19 mouse cellular contexts compared by ENCODE assay signal in genomic region chr2:68383964-68384363, GRCm38 (mm10).
DNase-seq lines count a peak whose midpoint lies in the region; ATAC-seq lines count a peak whose summit lies in the region.
"Had no signal": no experiment of that assay in that cellular context is flagged by ENCODE, and none has a peak within 500 bp of the region (broad histone marks: within the 10 kb centered on the region; RNA-seq: fewer than 3 reads in every experiment).

No protein-coding gene starts in this region.

- WGBS in heart, embryonic 10.5 days, result 89% methylated on average over 4 of the region's 4 CpGs
- WGBS in midbrain, embryonic 11.5 days, result 85% methylated on average over 4 of the region's 4 CpGs
- 82% methylated on average over 4 of the region's 4 CpGs for WGBS in midbrain, embryonic 13.5 days
- WGBS in stomach, embryonic 15.5 days, result 85% methylated on average over 4 of the region's 4 CpGs
- WGBS in hindbrain, embryonic 11.5 days, result 85% methylated on average over 4 of the region's 4 CpGs

- DNase-seq in heart, embryonic 10.5 days (ENCODE audit: low spot score), result peak; percentile 58
- no peak for DNase-seq in heart, postnatal 4 days
- DNase-seq in midbrain, embryonic 11.5 days (ENCODE audit: low spot score, missing footprints), result peak; percentile 86
- DNase-seq in hindbrain, embryonic 11.5 days (ENCODE audit: low spot score), result no peak
- no peak for DNase-seq in kidney, adult 8-10 months
- DNase-seq: adrenal gland, postnatal 10 days; cerebellum, adult 11 months; cerebellum, adult 8-10 months; cerebellum, postnatal 14 days; embryo, embryonic 11 days; gastrocnemius, postnatal 36 days; heart, adult 18-20 months had no signal

- H3K36me3 ChIP-seq in heart, embryonic 10.5 days, result peaks cover 21% of the 10 kb centered on the region
- no peaks in the 10 kb centered on the region for H3K36me3 ChIP-seq in midbrain, embryonic 11.5 days (ENCODE audit: control insufficient read depth, insufficient read depth, low read length)
- H3K36me3 ChIP-seq in midbrain, embryonic 13.5 days, result 0 out of 2 replicates have a peak, but pooled peaks cover 5% of the 10 kb centered on the region
- H3K36me3 ChIP-seq in stomach, embryonic 15.5 days, result no peaks in the 10 kb centered on the region
- H3K36me3 ChIP-seq in hindbrain, embryonic 11.5 days (ENCODE audit: control insufficient read depth, insufficient read depth, low read length), result no peaks in the 10 kb centered on the region
- H3K36me3 ChIP-seq: forebrain, embryonic 15.5 days had no signal

- no peaks in the 10 kb centered on the region for H3K9me3 ChIP-seq in heart, embryonic 10.5 days
- no peaks in the 10 kb centered on the region for H3K9me3 ChIP-seq in midbrain, embryonic 11.5 days (ENCODE audit: control insufficient read depth, low read length)
- H3K9me3 ChIP-seq in midbrain, embryonic 13.5 days, result no peaks in the 10 kb centered on the region
- H3K9me3 ChIP-seq in stomach, embryonic 15.5 days, result no peaks in the 10 kb centered on the region
- no peaks in the 10 kb centered on the region for H3K9me3 ChIP-seq in hindbrain, embryonic 11.5 days (ENCODE audit: control insufficient read depth, low read length)
- H3K9me3 ChIP-seq: embryonic facial prominence, embryonic 12.5 days; forebrain, embryonic 15.5 days; heart, embryonic 15.5 days; hindbrain, embryonic 13.5 days had no signal

- H3K27ac ChIP-seq in heart, embryonic 10.5 days, result no peak overlapping the region; the same call in 1 of the 2 replicates
- H3K27ac ChIP-seq in midbrain, embryonic 11.5 days (ENCODE audit: low read depth, low read length), result no peak overlapping the region
- no peak overlapping the region for H3K27ac ChIP-seq in midbrain, embryonic 13.5 days
- H3K27ac ChIP-seq in stomach, embryonic 15.5 days, result peak overlapping the region; percentile 89; the same call in 1 of the 2 replicates
- no peak overlapping the region for H3K27ac ChIP-seq in hindbrain, embryonic 11.5 days (ENCODE audit: low read depth, low read length)
- H3K27ac ChIP-seq: embryonic facial prominence, embryonic 12.5 days; forebrain, embryonic 15.5 days; hindbrain, embryonic 13.5 days had no signal

- H3K4me3 ChIP-seq in heart, embryonic 10.5 days, result no peak overlapping the region
- no peak overlapping the region for H3K4me3 ChIP-seq in midbrain, embryonic 11.5 days (ENCODE audit: low read depth, low read length)
- no peak overlapping the region for H3K4me3 ChIP-seq in midbrain, embryonic 13.5 days (replicated peaks)
- H3K4me3 ChIP-seq in stomach, embryonic 15.5 days (replicated peaks), result no peak overlapping the region
- H3K4me3 ChIP-seq in hindbrain, embryonic 11.5 days (ENCODE audit: low read depth, low read length), result no peak overlapping the region
- H3K4me3 ChIP-seq: embryonic facial prominence, embryonic 12.5 days; forebrain, embryonic 15.5 days; heart, embryonic 15.5 days; hindbrain, embryonic 13.5 days had no signal

- no peak overlapping the region for H3K9ac ChIP-seq in midbrain, embryonic 11.5 days (ENCODE audit: low read length)
- no peak overlapping the region for H3K9ac ChIP-seq in midbrain, embryonic 13.5 days (replicated peaks)
- no peak overlapping the region for H3K9ac ChIP-seq in stomach, embryonic 15.5 days
- no peak overlapping the region for H3K9ac ChIP-seq in hindbrain, embryonic 11.5 days (ENCODE audit: low read depth, low read length)
- H3K9ac ChIP-seq: embryonic facial prominence, embryonic 12.5 days; forebrain, embryonic 15.5 days; heart, embryonic 15.5 days; hindbrain, embryonic 13.5 days had no signal

- H3K4me1 ChIP-seq in heart, embryonic 10.5 days, result peaks cover 74% of the 10 kb centered on the region
- peaks cover 41% of the 10 kb centered on the region for H3K4me1 ChIP-seq in midbrain, embryonic 11.5 days (ENCODE audit: control insufficient read depth, insufficient read depth, low read length)
- peaks cover 63% of the 10 kb centered on the region for H3K4me1 ChIP-seq in midbrain, embryonic 13.5 days (replicated peaks)
- peaks cover 20% of the 10 kb centered on the region for H3K4me1 ChIP-seq in stomach, embryonic 15.5 days
- H3K4me1 ChIP-seq in hindbrain, embryonic 11.5 days (replicated peaks; ENCODE audit: control insufficient read depth, insufficient read depth, low read length), result peaks cover 6% of the 10 kb centered on the region; the same call in 1 of the 2 replicates

- ATAC-seq in midbrain, embryonic 11.5 days (ENCODE audit: low FRiP score), result no peak
- no peak for ATAC-seq in midbrain, embryonic 13.5 days
- ATAC-seq in stomach, embryonic 15.5 days (ENCODE audit: insufficient read depth, low FRiP score, low read depth), result no peak
- ATAC-seq in hindbrain, embryonic 11.5 days (ENCODE audit: low FRiP score), result no peak
- ATAC-seq: forebrain, embryonic 15.5 days had no signal

- no peak overlapping the region for H3K4me2 ChIP-seq in midbrain, embryonic 11.5 days
- no peak overlapping the region for H3K4me2 ChIP-seq in midbrain, embryonic 13.5 days (replicated peaks)
- no peak overlapping the region for H3K4me2 ChIP-seq in stomach, embryonic 15.5 days
- H3K4me2 ChIP-seq in hindbrain, embryonic 11.5 days (replicated peaks; ENCODE audit: low read depth, low read length), result no peak overlapping the region
- H3K4me2 ChIP-seq: embryonic facial prominence, embryonic 12.5 days; forebrain, embryonic 15.5 days; heart, embryonic 11.5 days; heart, embryonic 15.5 days; hindbrain, embryonic 13.5 days had no signal

- no peaks in the 10 kb centered on the region for H3K27me3 ChIP-seq in heart, embryonic 10.5 days (ENCODE audit: insufficient read depth, poor library complexity, severe bottlenecking)
- no peaks in the 10 kb centered on the region for H3K27me3 ChIP-seq in midbrain, embryonic 11.5 days (ENCODE audit: control insufficient read depth, insufficient read depth, low read length)
- no peaks in the 10 kb centered on the region for H3K27me3 ChIP-seq in midbrain, embryonic 13.5 days
- no peaks in the 10 kb centered on the region for H3K27me3 ChIP-seq in stomach, embryonic 15.5 days (replicated peaks)
- H3K27me3 ChIP-seq in hindbrain, embryonic 11.5 days (ENCODE audit: control insufficient read depth, insufficient read depth, low read length), result no peaks in the 10 kb centered on the region
- H3K27me3 ChIP-seq: embryonic facial prominence, embryonic 12.5 days; forebrain, embryonic 15.5 days; heart, embryonic 15.5 days; hindbrain, embryonic 13.5 days had no signal

Comparison
In these comparisons a context has a peak if more than half of its experiments do, and no peak if none do; other contexts are left out.
1. DNase-seq: peak in heart, embryonic 10.5 days (single experiment) and midbrain, embryonic 11.5 days (single experiment); none in heart, postnatal 4 days (single experiment), hindbrain, embryonic 11.5 days (single experiment) and kidney, adult 8-10 months (0 of 2).